10 mouse cellular contexts compared by ENCODE assay signal in genomic region chr17:25415421-25415913, GRCm38 (mm10). TPM values are rescaled to one million over a fixed set of nuclear protein-coding genes. Genes with fewer than 3 reads are reported as not detected.
DNase-seq lines count a peak whose midpoint lies in the region; ATAC-seq and TF ChIP-seq lines count a peak whose summit lies in the region.
"Had no signal": no experiment of that assay in that cellular context is flagged by ENCODE, and none has a peak within 500 bp of the region (broad histone marks: within the 10 kb centered on the region; RNA-seq: fewer than 3 reads in every experiment).

No protein-coding gene starts in this region.

- H3K36me3 ChIP-seq in lung, postnatal 0 days (ENCODE audit: insufficient read depth, low read length) = no peaks in the 10 kb centered on the region
- no peaks in the 10 kb centered on the region; the same call in 1 of the 2 replicates for H3K36me3 ChIP-seq in limb, embryonic 14.5 days (ENCODE audit: control insufficient read depth, insufficient read depth, low read length)
- no peaks in the 10 kb centered on the region for H3K36me3 ChIP-seq in stomach, postnatal 0 days (ENCODE audit: control insufficient read depth, insufficient read depth, low read length)

- no peak overlapping the region for H3K4me3 ChIP-seq in lung, postnatal 0 days (ENCODE audit: low read depth, low read length)
- H3K4me3 ChIP-seq in lung, adult 2 months (replicated peaks; ENCODE audit: extremely low read depth, low read depth, low read length) = no peak overlapping the region
- H3K4me3 ChIP-seq in limb, embryonic 14.5 days (replicated peaks; ENCODE audit: low read length) = no peak overlapping the region
- no peak overlapping the region for H3K4me3 ChIP-seq in stomach, postnatal 0 days (ENCODE audit: low read depth, low read length)

- ATAC-seq in lung, postnatal 0 days = peak; percentile 23; the same call in 1 of the 2 replicates
- peak; percentile 65 for ATAC-seq in limb, embryonic 14.5 days (ENCODE audit: low FRiP score, low read depth)
- ATAC-seq in stomach, postnatal 0 days (ENCODE audit: low FRiP score, low TSS enrichment) = peak; percentile 46
- ATAC-seq: Patski had no signal

- H3K9ac ChIP-seq in lung, postnatal 0 days (replicated peaks; ENCODE audit: low read depth) = no peak overlapping the region
- H3K9ac ChIP-seq in limb, embryonic 14.5 days (ENCODE audit: low read depth, low read length, severe bottlenecking) = peak overlapping the region; percentile 34
- peak overlapping the region; percentile 4; the same call in 1 of the 2 replicates for H3K9ac ChIP-seq in stomach, postnatal 0 days (ENCODE audit: low read length)
- H3K9ac ChIP-seq: liver, embryonic 14.5 days had no signal

- H3K9me3 ChIP-seq in lung, postnatal 0 days (ENCODE audit: low read length) = no peaks in the 10 kb centered on the region
- no peaks in the 10 kb centered on the region for H3K9me3 ChIP-seq in limb, embryonic 14.5 days (ENCODE audit: control insufficient read depth, low read length)
- H3K9me3 ChIP-seq in stomach, postnatal 0 days (ENCODE audit: control insufficient read depth, low read length) = no peaks in the 10 kb centered on the region

- WGBS in lung, postnatal 0 days = 13% methylated on average over 5 of the region's 6 CpGs
- 20% methylated on average over 6 of the region's 6 CpGs for WGBS in lung, adult 2 months
- 3% methylated on average over 5 of the region's 6 CpGs for WGBS in limb, embryonic 14.5 days
- 19% methylated on average over 3 of the region's 6 CpGs for WGBS in stomach, postnatal 0 days

- no peak for TF ChIP-seq EP300 in lung, postnatal 0 days (IDR thresholded peaks at IDR 0.05)
- TF ChIP-seq EP300 in stomach, postnatal 0 days (optimal IDR thresholded peaks at IDR 0.05) = no peak

- H3K27me3 ChIP-seq in lung, postnatal 0 days (replicated peaks; ENCODE audit: insufficient read depth, low read length) = no peaks in the 10 kb centered on the region
- no peaks in the 10 kb centered on the region for H3K27me3 ChIP-seq in limb, embryonic 14.5 days (ENCODE audit: control insufficient read depth, insufficient read depth, low read length)
- H3K27me3 ChIP-seq in stomach, postnatal 0 days (ENCODE audit: control insufficient read depth, insufficient read depth, low read length) = no peaks in the 10 kb centered on the region
- H3K27me3 ChIP-seq: Patski had no signal

- no peak for TF ChIP-seq POLR2A in lung, adult 2 months (IDR thresholded peaks at IDR 0.05; ENCODE audit: borderline replicate concordance, extremely low read depth, low read depth, low read length)
- TF ChIP-seq POLR2A in limb, embryonic 14.5 days (IDR thresholded peaks at IDR 0.05; ENCODE audit: borderline replicate concordance, extremely low read depth, insufficient read depth, insufficient read length) = no peak

- H3K4me1 ChIP-seq in lung, postnatal 0 days (ENCODE audit: insufficient read depth, low read depth, low read length) = no peaks in the 10 kb centered on the region
- no peaks in the 10 kb centered on the region for H3K4me1 ChIP-seq in lung, adult 2 months (ENCODE audit: control insufficient read depth, insufficient read depth, low read length)
- peaks cover 68% of the 10 kb centered on the region for H3K4me1 ChIP-seq in limb, embryonic 14.5 days (ENCODE audit: control insufficient read depth, insufficient read depth, low read length)
- peaks cover 3% of the 10 kb centered on the region; the same call in 1 of the 2 replicates for H3K4me1 ChIP-seq in stomach, postnatal 0 days (replicated peaks; ENCODE audit: control insufficient read depth, insufficient read depth)

- intact Hi-C loops in gastrocnemius, postnatal 14 days (cut with DNase I; ENCODE audit: low total_unique reads) = no loop called here

- no peak for TF ChIP-seq CTCF in lung, postnatal 0 days (IDR thresholded peaks at IDR 0.05)
- TF ChIP-seq CTCF in lung, adult 2 months (IDR thresholded peaks at IDR 0.05; ENCODE audit: insufficient read depth, low read length) = no peak
- no peak for TF ChIP-seq CTCF in stomach, postnatal 0 days (IDR thresholded peaks at IDR 0.05; ENCODE audit: low read depth)

- no peak overlapping the region for H3K27ac ChIP-seq in lung, postnatal 0 days (ENCODE audit: low read length)
- H3K27ac ChIP-seq in limb, embryonic 14.5 days (replicated peaks; ENCODE audit: low read depth, low read length) = peak overlapping the region; percentile 79
- peak overlapping the region; percentile 58 for H3K27ac ChIP-seq in stomach, postnatal 0 days (replicated peaks)
- H3K27ac ChIP-seq: liver, embryonic 14.5 days had no signal

- H3K4me2 ChIP-seq in lung, postnatal 0 days (replicated peaks; ENCODE audit: low read depth, low read length) = no peak overlapping the region
- peak overlapping the region; percentile 34 for H3K4me2 ChIP-seq in limb, embryonic 14.5 days (replicated peaks; ENCODE audit: low read depth, low read length, severe bottlenecking)
- H3K4me2 ChIP-seq in stomach, postnatal 0 days (replicated peaks; ENCODE audit: low read depth) = no peak overlapping the region

- DNase-seq in gastrocnemius, postnatal 14 days = peak; percentile 28
- no peak for DNase-seq in gastrocnemius, adult 8-10 months (ENCODE audit: low spot score in 2 of 2)
- DNase-seq in lung, postnatal 0 days (ENCODE audit: low spot score) = no peak
- DNase-seq in lung, adult 2 months = no peak
- no peak for DNase-seq in limb, embryonic 14.5 days (ENCODE audit: low spot score)
- DNase-seq in stomach, postnatal 0 days (ENCODE audit: low spot score) = no peak
- no peak for DNase-seq in left cerebral cortex, adult 8-10 months (ENCODE audit: low spot score in 2 of 2)
- no peak for DNase-seq in spleen, postnatal 14 days (ENCODE audit: low spot score in 2 of 2)

RNA-seq across cellular contexts. Expression of gene Cacna1h, which starts 18.1 kb away (rescaled TPM):
- 1 to 10 TPM; 3.2 to 3.4 TPM for total RNA-seq in gastrocnemius, postnatal 14 days (2021)
- total RNA-seq in gastrocnemius, adult 8-10 months (2022) = 1 to 10 TPM in 3 of 4 experiments, under 1 TPM in 1; 0.68 to 1.7 (median 1.6) TPM
- polyA plus RNA-seq in lung, postnatal 0 days (2015; fragmentation: Nextera tagmentation; extraction: Ambion mirVana) = 0.42 and 0.55 TPM in 2 replicates
- polyA plus RNA-seq in lung, adult 2 months (2012; rRNA removed) = 1.9 and 3.2 TPM in 2 replicates
- 58.0 and 73.0 TPM in 2 replicates for polyA plus RNA-seq in limb, embryonic 14.5 days (2012; rRNA removed)
- 6.9 TPM in 2 replicates for polyA plus RNA-seq in limb, embryonic 14.5 days (2014; fragmentation: Nextera tagmentation; extraction: Ambion mirVana)
- polyA plus RNA-seq in stomach, postnatal 0 days (2015; fragmentation: Nextera tagmentation; extraction: Ambion mirVana) = 1.5 and 1.7 TPM in 2 replicates
- total RNA-seq in left cerebral cortex, adult 8-10 months (2022) = 10 to 100 TPM; 44.2 to 56.5 (median 50.2) TPM

RNA-seq across cellular contexts. Expression of gene Tekt4, which starts 38.9 kb away (rescaled TPM):
- total RNA-seq in gastrocnemius, postnatal 14 days (2021) = not detected
- not detected for total RNA-seq in gastrocnemius, adult 8-10 months (2022)
- 10.3 and 11.7 TPM in 2 replicates for polyA plus RNA-seq in lung, postnatal 0 days (2015; fragmentation: Nextera tagmentation; extraction: Ambion mirVana)
- polyA plus RNA-seq in lung, adult 2 months (2012; rRNA removed) = 11.4 and 11.9 TPM in 2 replicates
- 0.05 and 0.08 TPM in 2 replicates for polyA plus RNA-seq in limb, embryonic 14.5 days (2012; rRNA removed)
- not detected in 2 replicates for polyA plus RNA-seq in limb, embryonic 14.5 days (2014; fragmentation: Nextera tagmentation; extraction: Ambion mirVana)
- polyA plus RNA-seq in stomach, postnatal 0 days (2015; fragmentation: Nextera tagmentation; extraction: Ambion mirVana) = 0.06 TPM in 1 of 2 replicates, not detected in the other
- 1 to 10 TPM in 1 of 4 experiments, under 1 TPM in 3; 0.76 to 2.1 (median 0.87) TPM for total RNA-seq in left cerebral cortex, adult 8-10 months (2022)
- polyA plus RNA-seq: Patski had no signal

RNA-seq across cellular contexts. Expression of gene Tpsg1, which starts 46.4 kb away (rescaled TPM):
- total RNA-seq in gastrocnemius, postnatal 14 days (2021) = not detected
- not detected for total RNA-seq in gastrocnemius, adult 8-10 months (2022)
- polyA plus RNA-seq in lung, postnatal 0 days (2015; fragmentation: Nextera tagmentation; extraction: Ambion mirVana) = 0.17 and 0.18 TPM in 2 replicates
- polyA plus RNA-seq in lung, adult 2 months (2012; rRNA removed) = 0.17 and 0.65 TPM in 2 replicates
- 11.3 and 14.6 TPM in 2 replicates for polyA plus RNA-seq in limb, embryonic 14.5 days (2012; rRNA removed)
- 10.2 and 14.6 TPM in 2 replicates for polyA plus RNA-seq in limb, embryonic 14.5 days (2014; fragmentation: Nextera tagmentation; extraction: Ambion mirVana)
- 0.16 and 0.27 TPM in 2 replicates for polyA plus RNA-seq in stomach, postnatal 0 days (2015; fragmentation: Nextera tagmentation; extraction: Ambion mirVana)
- not detected for total RNA-seq in left cerebral cortex, adult 8-10 months (2022)
- polyA plus RNA-seq: Patski had no signal

RNA-seq across cellular contexts. Expression of gene Tpsb2, which starts 49.4 kb away (rescaled TPM):
- total RNA-seq in gastrocnemius, postnatal 14 days (2021) = 10 to 100 TPM in 1 of 2 experiments, 1 to 10 TPM in 1; 9.4 to 12.6 TPM
- 1 to 10 TPM; 1.7 to 5.9 (median 3.9) TPM for total RNA-seq in gastrocnemius, adult 8-10 months (2022)
- 11.4 and 15.3 TPM in 2 replicates for polyA plus RNA-seq in lung, postnatal 0 days (2015; fragmentation: Nextera tagmentation; extraction: Ambion mirVana)
- polyA plus RNA-seq in lung, adult 2 months (2012; rRNA removed) = 6.4 and 6.5 TPM in 2 replicates
- 31.8 and 35.9 TPM in 2 replicates for polyA plus RNA-seq in limb, embryonic 14.5 days (2012; rRNA removed)
- 38.0 and 83.8 TPM in 2 replicates for polyA plus RNA-seq in limb, embryonic 14.5 days (2014; fragmentation: Nextera tagmentation; extraction: Ambion mirVana)
- polyA plus RNA-seq in stomach, postnatal 0 days (2015; fragmentation: Nextera tagmentation; extraction: Ambion mirVana) = 18.1 and 18.5 TPM in 2 replicates
- not detected for total RNA-seq in left cerebral cortex, adult 8-10 months (2022)
- polyA plus RNA-seq: Patski had no signal

Comparison
In these comparisons a context has a peak if more than half of its experiments do, and no peak if none do; other contexts are left out.
1. RNA of gene Tekt4, which starts 38.9 kb away (polyA plus RNA-seq): 11.4 to 11.9 TPM in lung, adult 2 months and 10.3 to 11.7 TPM in lung, postnatal 0 days; 0.06 TPM in stomach, postnatal 0 days and 0.05 to 0.08 TPM in limb, embryonic 14.5 days; every median in the first group is over 10 times any median in the second.
2. Peak in every context shown above with its lines, with median percentiles within 50 percentile points of each other: ATAC-seq.